Mouse (Mus musculus): ENCODE data around the gene Dus2. TPM values are rescaled to one million over a fixed set of nuclear protein-coding genes. Genes with fewer than 3 reads are reported as not detected.

Gene Dus2
- 29.0 and 30.8 TPM in 2 replicates for polyA plus RNA-seq (2015; fragmentation: Nextera tagmentation; extraction: Ambion mirVana)

DNA sequence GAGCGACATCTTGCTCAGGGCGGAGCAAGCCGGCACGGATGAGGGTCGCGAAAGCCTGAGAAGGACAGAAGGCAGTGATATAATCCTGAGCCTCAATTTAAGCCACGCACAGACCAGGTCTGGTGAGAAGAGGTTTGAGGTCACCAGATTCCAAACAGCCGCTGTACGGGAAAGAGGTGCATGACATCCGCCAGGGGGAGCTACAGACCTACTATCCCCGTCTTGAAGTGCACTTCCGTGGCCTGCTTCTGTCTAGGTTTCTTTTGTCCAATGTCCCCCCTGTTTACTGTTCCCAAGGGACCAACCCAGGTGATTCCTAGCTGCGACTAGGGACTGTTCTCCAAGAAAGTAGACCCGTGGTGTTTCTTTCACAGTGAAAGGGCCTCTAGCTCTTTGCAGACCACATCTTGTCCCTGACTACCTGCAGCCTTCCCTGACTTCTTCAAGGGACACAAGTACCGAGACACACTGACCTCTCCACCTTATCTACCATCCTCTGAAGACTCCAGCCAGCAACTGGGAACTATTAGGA, at the start of gene Dus2:
Dus2 (plus strand) TSS at position 482 of the 532 bp plus-strand sequence.
- H3K4me2 ChIP-seq: no peak within 1 kb of the TSS
- no peak within 1 kb of the TSS for H3K4me3 ChIP-seq
- H3K4me1 ChIP-seq: no peaks in the 10 kb centered on the region
- no peak for ATAC-seq (replicated peaks)
- WGBS: 13% methylated on average over 15 of the region's 15 CpGs
- no peaks in the 10 kb centered on the region for H3K27me3 ChIP-seq (replicated peaks)
- no peak within 1 kb of the TSS for H3K9ac ChIP-seq
- no peaks in the 10 kb centered on the region for H3K36me3 ChIP-seq (replicated peaks)
- no peak within 1 kb of the TSS for H3K27ac ChIP-seq
- no peaks in the 10 kb centered on the region for H3K9me3 ChIP-seq

DNA sequence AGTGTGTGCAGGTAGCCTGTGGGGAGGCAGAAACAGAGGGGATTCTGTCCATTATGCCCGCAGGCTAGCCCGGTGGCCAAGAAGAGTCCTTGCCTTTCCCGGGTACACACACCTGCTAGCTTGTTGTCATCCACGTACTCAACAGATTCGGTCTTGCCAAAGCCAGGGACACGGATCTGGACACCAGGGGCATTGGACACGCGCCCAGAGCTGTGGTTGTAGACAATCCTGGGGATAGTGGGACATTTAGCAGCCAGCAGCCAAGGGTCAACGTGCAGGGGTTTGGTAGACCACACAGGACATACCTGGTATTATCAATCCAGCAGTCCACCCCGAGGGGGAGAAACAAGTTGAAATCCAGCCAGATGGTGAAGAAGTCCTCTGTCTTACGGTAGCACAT, 49.1 kb upstream of the Dus2 start:
- no peaks in the 10 kb centered on the region for H3K36me3 ChIP-seq (replicated peaks)
- no peaks in the 10 kb centered on the region for H3K27me3 ChIP-seq (replicated peaks)
- H3K4me1 ChIP-seq: peaks cover 8% of the 10 kb centered on the region
- H3K9ac ChIP-seq: no peak overlapping the region
- WGBS: 92% methylated on average over 11 of the region's 11 CpGs
- H3K4me3 ChIP-seq: no peak overlapping the region
- no peak for ATAC-seq (replicated peaks)
- no peak overlapping the region for H3K27ac ChIP-seq
- no peak overlapping the region for H3K4me2 ChIP-seq
- no peaks in the 10 kb centered on the region for H3K9me3 ChIP-seq

DNA sequence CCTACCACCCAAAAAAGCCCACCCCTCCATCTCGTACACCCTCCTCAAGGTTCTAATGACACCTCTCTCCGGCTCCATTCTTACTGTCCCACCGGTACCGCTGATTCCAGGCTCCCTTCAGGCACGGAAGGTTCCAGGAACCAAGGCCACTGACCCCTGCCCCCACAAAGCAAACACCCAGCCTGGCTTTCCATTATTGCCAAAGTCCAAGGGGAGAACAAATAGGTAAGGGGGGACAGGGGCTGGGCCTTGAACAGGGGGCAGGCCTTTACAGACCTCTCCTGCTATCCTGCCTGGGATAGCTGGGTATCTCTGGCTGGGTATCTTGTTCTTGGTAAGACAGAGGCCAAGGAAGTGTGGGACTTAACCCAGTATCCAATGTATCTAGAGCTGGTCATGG, 48.6 kb upstream of the Dus2 start:
- ATAC-seq (replicated peaks): no peak

DNA sequence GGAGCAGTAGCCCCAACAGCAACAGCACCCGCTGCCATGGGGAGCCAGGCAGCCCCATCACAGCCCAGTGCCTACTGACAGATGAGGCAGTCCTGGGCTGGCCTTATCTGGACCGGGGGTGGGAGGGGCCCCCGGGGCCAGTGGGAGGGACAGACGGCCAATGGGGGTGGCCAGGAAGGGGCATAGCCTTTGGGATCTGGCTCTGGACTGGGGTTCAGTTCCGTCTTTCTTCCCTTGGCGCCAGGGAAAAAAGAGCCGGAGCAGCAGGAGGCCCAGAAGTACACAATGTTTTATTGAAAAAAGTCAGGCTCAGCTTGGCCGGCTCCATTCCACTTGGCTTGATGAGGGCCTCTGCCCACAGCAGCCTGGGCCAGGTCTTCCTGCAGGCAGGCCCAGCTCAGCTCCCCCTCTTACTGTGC, 47.8 kb upstream of the Dus2 start, which contains the start of gene Lcat:
Lcat (minus strand) TSS at position 62 of the 419 bp plus-strand sequence.
- WGBS: 63% methylated on average over 7 of the region's 8 CpGs
- H3K4me2 ChIP-seq: no peak within 1 kb of the TSS
- no peak within 1 kb of the TSS for H3K9ac ChIP-seq
- no peak for ATAC-seq (replicated peaks)
- peaks cover 3% of the 10 kb centered on the region for H3K4me1 ChIP-seq
- H3K4me3 ChIP-seq: no peak within 1 kb of the TSS
- H3K27ac ChIP-seq: no peak within 1 kb of the TSS
- H3K27me3 ChIP-seq (replicated peaks): no peaks in the 10 kb centered on the region
- H3K9me3 ChIP-seq: no peaks in the 10 kb centered on the region
- H3K36me3 ChIP-seq (replicated peaks): no peaks in the 10 kb centered on the region

More for the DNA sequence above, 48.6 kb upstream of the Dus2 start:
- Histone ChIP-seq H3K4me1 (peaks cover 8% of the 10 kb centered on the region), H3K27me3 (replicated peaks) (no peaks in the 10 kb centered on the region), H3K27ac (no peak overlapping the region), H3K9ac (no peak overlapping the region), H3K36me3 (replicated peaks) (no peaks in the 10 kb centered on the region), H3K4me2 (no peak overlapping the region), H3K4me3 (no peak overlapping the region), H3K9me3 (no peaks in the 10 kb centered on the region)
- WGBS: 95% methylated on average over 5 of the region's 5 CpGs

DNA sequence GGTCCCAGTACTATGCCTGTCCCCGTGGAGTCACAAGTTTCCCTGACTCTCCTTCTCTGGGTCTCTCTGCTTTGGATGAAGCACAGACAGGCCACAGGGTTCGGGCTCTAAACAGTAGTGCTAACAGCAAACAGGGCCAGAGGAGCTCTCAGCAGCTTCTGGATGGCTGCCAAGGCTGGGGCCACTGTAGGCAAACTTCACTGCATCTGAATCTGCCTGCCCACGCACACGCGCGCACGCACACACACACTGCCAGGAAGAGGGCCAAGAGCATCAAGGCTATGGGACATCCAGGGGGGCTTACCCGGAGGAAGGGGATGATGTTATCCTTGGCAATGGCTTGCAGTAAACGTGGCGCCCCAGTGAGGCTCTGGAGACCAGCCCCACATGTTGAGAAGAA, 41.8 kb upstream of the Dus2 start:
- Histone ChIP-seq H3K4me1 (peaks cover 7% of the 10 kb centered on the region; the same call in 1 of the 2 replicates), H3K36me3 (replicated peaks) (no peaks in the 10 kb centered on the region), H3K9ac (no peak overlapping the region), H3K4me2 (no peak overlapping the region), H3K9me3 (no peaks in the 10 kb centered on the region), H3K4me3 (no peak overlapping the region), H3K27me3 (replicated peaks) (no peaks in the 10 kb centered on the region), H3K27ac (0 out of 2 replicates have a peak overlapping the region, but pooled peaks have one; percentile 4)
- WGBS: 76% methylated on average over 10 of the region's 10 CpGs
- no peak for ATAC-seq (replicated peaks)

DNA sequence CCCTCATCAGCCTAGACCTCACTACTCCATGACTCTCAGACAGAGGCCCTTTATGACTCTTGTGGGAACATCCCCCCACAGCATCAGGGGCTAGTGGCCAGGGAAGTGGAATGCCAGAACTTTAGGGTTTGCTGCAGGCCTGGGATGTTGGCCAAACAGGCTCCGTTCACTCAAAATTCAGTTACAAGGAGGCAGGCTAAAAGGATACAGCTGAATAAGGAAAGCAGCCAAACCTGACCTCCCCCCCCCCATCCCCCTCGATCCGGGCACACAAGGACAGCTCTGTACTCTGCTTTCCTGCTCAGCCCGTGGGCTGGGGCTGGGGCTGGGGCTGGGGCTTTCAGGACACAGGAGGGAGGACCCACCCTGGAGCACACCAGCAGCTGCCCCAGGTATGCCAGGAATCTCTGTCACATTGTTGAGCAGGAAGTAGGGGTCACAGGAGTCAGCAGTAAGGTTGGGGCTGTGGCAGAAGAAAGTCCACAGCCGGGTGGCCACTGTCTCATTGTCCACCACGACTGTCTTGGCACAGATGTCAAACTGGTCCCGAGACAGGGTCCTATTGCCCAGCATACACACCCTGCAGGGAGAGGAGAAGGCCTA, 40.0 kb upstream of the Dus2 start:
- WGBS: 61% methylated on average over 7 of the region's 7 CpGs
- Histone ChIP-seq H3K4me3 (no peak overlapping the region), H3K9ac (no peak overlapping the region), H3K27me3 (replicated peaks) (no peaks in the 10 kb centered on the region), H3K27ac (peak overlapping the region; percentile 48; the same call in 1 of the 2 replicates), H3K4me1 (peaks cover 7% of the 10 kb centered on the region; the same call in 1 of the 2 replicates), H3K36me3 (replicated peaks) (no peaks in the 10 kb centered on the region), H3K9me3 (no peaks in the 10 kb centered on the region), H3K4me2 (no peak overlapping the region)
- ATAC-seq (replicated peaks): peak; percentile 78

DNA sequence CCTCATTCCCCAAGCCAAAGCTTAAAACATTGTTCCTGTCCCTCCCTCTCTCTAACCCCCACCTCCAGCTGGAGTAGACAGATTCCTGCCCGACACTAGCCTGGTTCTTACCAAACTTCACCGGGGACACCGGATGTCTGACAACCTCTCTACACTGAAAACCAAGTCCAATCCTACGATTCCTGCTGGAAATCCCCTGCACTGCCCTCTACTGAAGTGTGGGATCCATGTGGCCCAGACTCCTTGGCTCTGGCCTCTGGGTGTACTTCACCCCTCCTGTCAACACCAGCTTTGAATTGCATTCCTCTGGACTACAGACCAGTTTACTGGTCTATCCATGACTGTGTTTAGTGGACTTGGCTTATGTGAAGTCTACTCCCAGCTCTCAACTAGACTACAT, 34.6 kb upstream of the Dus2 start:
- Histone ChIP-seq H3K36me3 (replicated peaks) (no peaks in the 10 kb centered on the region), H3K27ac (no peak overlapping the region), H3K4me3 (no peak overlapping the region), H3K9ac (no peak overlapping the region), H3K27me3 (replicated peaks) (no peaks in the 10 kb centered on the region), H3K4me2 (no peak overlapping the region), H3K9me3 (no peaks in the 10 kb centered on the region), H3K4me1 (no peaks in the 10 kb centered on the region)
- no peak for ATAC-seq (replicated peaks)
- 89% methylated on average over 4 of the region's 4 CpGs for WGBS

DNA sequence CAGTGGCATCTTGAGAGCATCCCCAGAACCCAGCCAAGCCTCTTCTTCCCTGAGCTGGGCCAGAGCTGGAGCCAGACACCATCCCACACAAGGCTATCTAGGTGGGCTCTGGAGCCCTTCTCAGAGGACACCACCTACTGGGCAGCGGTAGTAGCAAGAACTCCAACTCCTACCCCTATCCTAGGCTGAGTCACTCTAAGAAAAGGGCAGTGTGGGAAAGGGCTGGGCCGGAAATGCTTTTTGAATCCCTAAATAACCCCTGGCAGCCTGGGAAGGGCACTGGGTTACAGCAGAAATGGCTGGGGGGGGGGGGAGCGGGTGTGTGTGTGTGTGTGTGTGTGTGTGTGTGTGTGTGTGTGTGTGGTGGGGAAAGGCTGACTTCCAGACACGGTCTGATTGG, 33.3 kb upstream of the Dus2 start:
- no peaks in the 10 kb centered on the region for H3K36me3 ChIP-seq (replicated peaks)
- ATAC-seq (replicated peaks): no peak
- WGBS: 64% methylated on average over 4 of the region's 4 CpGs
- no peak overlapping the region for H3K4me2 ChIP-seq
- H3K27me3 ChIP-seq (replicated peaks): no peaks in the 10 kb centered on the region
- H3K9ac ChIP-seq: no peak overlapping the region
- H3K9me3 ChIP-seq: no peaks in the 10 kb centered on the region
- no peaks in the 10 kb centered on the region for H3K4me1 ChIP-seq
- no peak overlapping the region for H3K27ac ChIP-seq
- no peak overlapping the region for H3K4me3 ChIP-seq

DNA sequence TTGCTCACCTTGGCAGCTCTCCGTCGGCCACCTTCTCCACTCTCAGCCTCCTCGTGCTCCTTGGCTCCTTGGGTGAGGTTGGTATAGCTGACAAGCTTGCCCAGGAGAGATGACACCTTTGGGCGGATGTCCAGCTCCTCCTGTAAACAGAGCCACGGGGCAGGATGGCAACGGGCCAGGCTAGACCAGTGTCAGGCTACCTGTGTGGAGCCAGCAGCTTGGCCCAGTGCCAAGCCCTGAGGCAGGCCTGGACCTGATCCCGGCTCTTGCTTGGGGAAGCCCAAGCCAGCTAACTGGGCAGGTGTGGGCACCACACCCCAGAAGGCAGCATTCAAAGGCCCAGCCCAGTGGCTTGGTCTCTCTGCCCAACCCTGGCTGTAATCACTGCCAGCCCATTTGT, 31.8 kb upstream of the Dus2 start:
- Histone ChIP-seq H3K4me3 (no peak overlapping the region), H3K36me3 (replicated peaks) (no peaks in the 10 kb centered on the region), H3K9ac (no peak overlapping the region), H3K4me2 (no peak overlapping the region), H3K27me3 (replicated peaks) (0 out of 2 replicates have a peak, but pooled peaks cover under 1% of the 10 kb centered on the region), H3K27ac (no peak overlapping the region), H3K9me3 (no peaks in the 10 kb centered on the region), H3K4me1 (no peaks in the 10 kb centered on the region)
- 86% methylated on average over 7 of the region's 7 CpGs for WGBS
- no peak for ATAC-seq (replicated peaks)

DNA sequence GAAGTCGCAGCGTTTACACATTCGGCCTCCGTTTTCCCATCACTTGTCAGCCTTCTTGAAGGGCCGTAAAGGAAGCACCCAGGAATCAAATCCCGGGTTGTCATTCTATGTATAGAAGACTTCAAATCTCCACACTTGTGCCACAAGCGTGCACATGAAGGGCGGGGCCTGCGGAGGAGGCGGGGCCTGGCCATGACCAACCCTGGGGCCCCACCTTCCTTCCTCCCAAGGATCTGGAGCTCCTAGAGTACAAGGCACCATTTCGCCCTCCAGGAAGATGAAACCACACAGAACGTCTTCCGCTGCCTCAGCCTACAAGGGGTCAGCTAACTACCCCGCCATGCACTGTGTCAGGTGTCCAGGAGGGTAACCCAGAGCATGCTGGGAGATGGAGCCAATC, 30.0 kb upstream of the Dus2 start:
- no peak overlapping the region for H3K9ac ChIP-seq
- 76% methylated on average over 14 of the region's 14 CpGs for WGBS

DNA sequence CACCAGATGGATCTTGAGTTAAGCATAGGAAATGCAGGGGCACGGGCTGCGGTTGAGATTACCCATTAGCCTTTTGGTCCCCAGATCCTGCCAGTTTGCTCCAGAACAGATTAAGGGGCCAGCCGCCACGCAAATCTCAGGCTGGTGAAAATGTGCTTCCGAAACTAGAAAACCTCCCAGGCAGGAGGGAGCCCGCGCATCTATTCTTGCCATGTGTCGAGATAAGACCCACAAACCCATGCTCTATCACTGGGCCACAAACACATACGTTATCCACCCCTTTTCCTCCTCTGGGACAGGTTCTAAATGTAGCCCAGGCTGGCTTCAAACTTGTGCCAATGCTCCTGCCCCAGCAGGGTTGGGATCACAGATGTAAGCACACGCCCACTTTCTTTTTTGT, 29.6 kb upstream of the Dus2 start:
- H3K4me1 ChIP-seq: peaks cover 7% of the 10 kb centered on the region
- no peak for ATAC-seq (replicated peaks)
- WGBS: 79% methylated on average over 10 of the region's 10 CpGs

More for the DNA sequence above, 30.0 kb upstream of the Dus2 start:
- Histone ChIP-seq H3K27ac (no peak overlapping the region), H3K4me3 (no peak overlapping the region), H3K27me3 (replicated peaks) (peaks cover 18% of the 10 kb centered on the region), H3K4me1 (peaks cover 7% of the 10 kb centered on the region), H3K36me3 (replicated peaks) (no peaks in the 10 kb centered on the region), H3K9me3 (no peaks in the 10 kb centered on the region), H3K4me2 (no peak overlapping the region)
- no peak for ATAC-seq (replicated peaks)

DNA sequence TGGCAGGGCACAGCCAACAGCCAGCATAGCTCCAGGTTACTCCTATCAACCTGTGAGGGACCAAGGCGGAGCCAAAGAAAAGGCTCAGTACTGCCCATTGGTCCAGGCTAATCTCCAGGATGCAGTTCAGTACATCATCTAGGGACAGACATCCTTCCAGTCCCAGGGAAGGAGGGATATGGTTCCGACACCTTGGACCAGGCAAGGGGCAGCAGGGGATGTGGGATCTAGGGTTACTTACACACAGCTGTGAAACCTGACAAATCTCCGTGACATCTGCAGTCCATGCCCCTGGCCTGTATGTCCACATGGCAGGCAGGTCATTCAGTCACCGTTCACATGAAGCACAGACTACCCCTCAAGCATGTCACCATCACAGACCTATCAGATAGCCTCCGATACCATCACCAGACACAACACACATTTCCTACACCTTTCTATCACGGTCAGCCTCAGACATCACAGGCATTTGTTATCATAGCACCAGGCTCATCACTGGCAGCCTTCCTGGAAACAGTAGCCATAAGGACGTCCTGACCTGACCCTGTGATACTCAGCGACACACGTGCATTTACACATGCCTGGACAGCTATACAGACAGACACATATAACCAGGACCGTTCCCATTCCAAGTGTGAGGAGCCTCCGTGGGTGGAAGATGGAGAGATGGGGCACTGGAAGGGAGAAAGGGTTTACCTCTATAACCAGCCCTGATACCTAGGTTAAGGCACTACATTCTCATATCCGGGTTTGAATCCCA, 26.5 kb upstream of the Dus2 start:
- ATAC-seq (replicated peaks): no peak
- peak overlapping the region; percentile 41; the same call in 1 of the 2 replicates for H3K4me3 ChIP-seq
- peaks cover 7% of the 10 kb centered on the region for H3K4me1 ChIP-seq
- WGBS: 71% methylated on average over 12 of the region's 12 CpGs
- no peak overlapping the region for H3K27ac ChIP-seq
- peaks cover 30% of the 10 kb centered on the region for H3K27me3 ChIP-seq (replicated peaks)
- no peaks in the 10 kb centered on the region for H3K36me3 ChIP-seq (replicated peaks)
- H3K4me2 ChIP-seq: peak overlapping the region; percentile 53
- H3K9ac ChIP-seq: no peak overlapping the region
- no peaks in the 10 kb centered on the region for H3K9me3 ChIP-seq

More for the DNA sequence above, 29.6 kb upstream of the Dus2 start:
- H3K4me3 ChIP-seq: no peak overlapping the region
- no peak overlapping the region for H3K4me2 ChIP-seq
- no peaks in the 10 kb centered on the region for H3K9me3 ChIP-seq
- H3K27ac ChIP-seq: no peak overlapping the region
- peaks cover 19% of the 10 kb centered on the region for H3K27me3 ChIP-seq (replicated peaks)
- H3K9ac ChIP-seq: no peak overlapping the region
- H3K36me3 ChIP-seq (replicated peaks): no peaks in the 10 kb centered on the region

Data from midbrain, embryonic 15.5 days (tissue).